Mouse (Mus musculus): ENCODE results near the gene Lamp2.
"Not testable (repeated sequence)": the region's sequence is repeated elsewhere in the genome, so short reads cannot be mapped to it uniquely, and the experiment has no call there.

The Lamp2 gene

GRCm38 (mm10) chrX:38455890-38456634 is at the start of gene Lamp2:
TSS of gene Lamp2 (minus strand) at chrX:38456454.
- DNase-seq (ENCODE audit: low read depth, low spot score): peak; percentile 65

- DNase-seq (ENCODE audit: low read depth, low spot score): no peak
These were observed 48.6 kb upstream of the Lamp2 start for GRCm38 (mm10) chrX:38504846-38505245.

- DNase-seq (ENCODE audit: low read depth, low spot score): not testable (repeated sequence)
These were observed 45.9 kb upstream of the Lamp2 start for GRCm38 (mm10) chrX:38502182-38502581.

GRCm38 (mm10) chrX:38485464-38485863 is 29.2 kb upstream of the Lamp2 start:
- not testable (repeated sequence) for DNase-seq (ENCODE audit: low read depth, low spot score)

GRCm38 (mm10) chrX:38478583-38478982 is 22.3 kb upstream of the Lamp2 start:
- DNase-seq (ENCODE audit: low read depth, low spot score): no peak

GRCm38 (mm10) chrX:38473537-38474299 is 17.5 kb upstream of the Lamp2 start:
- peak; percentile 50 for DNase-seq (ENCODE audit: low read depth, low spot score)

- DNase-seq (ENCODE audit: low read depth, low spot score): peak; percentile 0
These were observed 16.9 kb upstream of the Lamp2 start for GRCm38 (mm10) chrX:38473164-38473536.

- DNase-seq (ENCODE audit: low read depth, low spot score): no peak
These were observed 10.0 kb upstream of the Lamp2 start for GRCm38 (mm10) chrX:38466236-38466635.

- no peak for DNase-seq (ENCODE audit: low read depth, low spot score)
These were observed 6.9 kb upstream of the Lamp2 start for GRCm38 (mm10) chrX:38463160-38463559.

GRCm38 (mm10) chrX:38462101-38462500 is 5.8 kb upstream of the Lamp2 start:
- no peak for DNase-seq (ENCODE audit: low read depth, low spot score)

GRCm38 (mm10) chrX:38460887-38461286 is 4.6 kb upstream of the Lamp2 start:
- DNase-seq (ENCODE audit: low read depth, low spot score): no peak

GRCm38 (mm10) chrX:38459076-38459475 is 2.8 kb upstream of the Lamp2 start:
- no peak for DNase-seq (ENCODE audit: low read depth, low spot score)

GRCm38 (mm10) chrX:38456635-38457006 is 367 bp upstream of the Lamp2 start:
- no peak for DNase-seq (ENCODE audit: low read depth, low spot score)

GRCm38 (mm10) chrX:38455474-38455873 is 780 bp downstream of the Lamp2 start:
- DNase-seq (ENCODE audit: low read depth, low spot score): no peak

- DNase-seq (ENCODE audit: low read depth, low spot score): no peak
These were observed 1.4 kb downstream of the Lamp2 start for GRCm38 (mm10) chrX:38454900-38455299.

GRCm38 (mm10) chrX:38453924-38454323 is 2.3 kb downstream of the Lamp2 start:
- DNase-seq (ENCODE audit: low read depth, low spot score): no peak

- DNase-seq (ENCODE audit: low read depth, low spot score): no peak
These were observed 5.8 kb downstream of the Lamp2 start for GRCm38 (mm10) chrX:38450476-38450875.

- no peak for DNase-seq (ENCODE audit: low read depth, low spot score)
These were observed 10.5 kb downstream of the Lamp2 start for GRCm38 (mm10) chrX:38445705-38446104.

- no peak for DNase-seq (ENCODE audit: low read depth, low spot score)
These were observed 13.8 kb downstream of the Lamp2 start for GRCm38 (mm10) chrX:38442425-38442824.

GRCm38 (mm10) chrX:38439629-38440028 is 16.6 kb downstream of the Lamp2 start:
- no peak for DNase-seq (ENCODE audit: low read depth, low spot score)

GRCm38 (mm10) chrX:38438147-38438791 is 18.0 kb downstream of the Lamp2 start:
- DNase-seq (ENCODE audit: low read depth, low spot score): peak; percentile 53

GRCm38 (mm10) chrX:38429455-38429854 is 26.8 kb downstream of the Lamp2 start:
- DNase-seq (ENCODE audit: low read depth, low spot score): no peak
